Mouse (Mus musculus) ES-E14 (cell line): ENCODE data around the gene Shisal2a.

Experiments used
- CHD2 ChIP-seq: IDR thresholded peaks from 2 replicates; pipeline ENCODE4 v1.6.1; 2014; ENCODE audit warnings: mild to moderate bottlenecking, low read depth, low read length, inconsistent platforms
- HCFC1 ChIP-seq: IDR thresholded peaks from 2 replicates; pipeline ENCODE4 v1.6.1; 2012; ENCODE audit warnings: low read length, inconsistent platforms, borderline replicate concordance; ENCODE audit not compliant: insufficient read depth
- MAFK ChIP-seq: IDR thresholded peaks from 2 replicates; pipeline ENCODE4 v1.6.1; 2014; ENCODE audit warnings: mild to moderate bottlenecking, low read depth, low read length, inconsistent platforms; ENCODE audit not compliant: insufficient read depth

DNA sequence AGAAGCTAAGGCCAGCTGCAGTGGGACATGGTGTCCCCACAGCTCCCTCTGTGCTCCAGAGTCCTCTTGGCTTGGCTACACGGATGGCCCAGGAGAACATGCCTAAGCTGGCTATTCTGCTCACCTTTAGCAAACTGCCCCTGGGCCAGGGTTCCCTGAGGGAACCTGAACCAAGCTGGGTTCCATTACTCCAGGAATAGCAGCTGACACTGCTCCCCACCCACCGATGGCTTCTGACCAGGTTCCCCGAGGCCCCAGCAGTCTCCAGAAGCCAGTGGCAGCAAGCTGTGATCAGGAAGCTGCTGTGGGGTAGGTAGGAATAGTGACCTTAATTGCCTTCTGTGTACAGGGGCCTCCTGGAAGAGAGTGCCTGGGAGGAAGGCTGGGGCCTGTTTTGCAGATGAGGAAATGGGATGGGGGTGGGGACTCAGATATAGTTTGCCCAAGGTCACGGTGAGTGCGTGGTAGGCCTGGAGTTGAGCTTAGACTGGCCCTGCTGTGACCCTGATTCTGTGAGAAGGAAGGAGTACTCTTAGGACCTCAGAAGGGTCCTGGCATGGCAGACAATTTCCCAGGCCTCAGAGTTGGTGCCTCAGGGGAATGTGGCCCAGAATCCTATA lies 34.8 kb downstream of the Shisal2a start:
- no peak for TF ChIP-seq MAFK
- no peak for TF ChIP-seq HCFC1
- no peak for TF ChIP-seq CHD2
